Mouse (Mus musculus): ENCODE measurements around the gene Anapc2. TPM values are rescaled to one million over a fixed set of nuclear protein-coding genes. Genes with fewer than 3 reads are reported as not detected.

Gene Anapc2
- polyA plus RNA-seq, 1 experiment from 2014 or later, result 111 TPM

DNA sequence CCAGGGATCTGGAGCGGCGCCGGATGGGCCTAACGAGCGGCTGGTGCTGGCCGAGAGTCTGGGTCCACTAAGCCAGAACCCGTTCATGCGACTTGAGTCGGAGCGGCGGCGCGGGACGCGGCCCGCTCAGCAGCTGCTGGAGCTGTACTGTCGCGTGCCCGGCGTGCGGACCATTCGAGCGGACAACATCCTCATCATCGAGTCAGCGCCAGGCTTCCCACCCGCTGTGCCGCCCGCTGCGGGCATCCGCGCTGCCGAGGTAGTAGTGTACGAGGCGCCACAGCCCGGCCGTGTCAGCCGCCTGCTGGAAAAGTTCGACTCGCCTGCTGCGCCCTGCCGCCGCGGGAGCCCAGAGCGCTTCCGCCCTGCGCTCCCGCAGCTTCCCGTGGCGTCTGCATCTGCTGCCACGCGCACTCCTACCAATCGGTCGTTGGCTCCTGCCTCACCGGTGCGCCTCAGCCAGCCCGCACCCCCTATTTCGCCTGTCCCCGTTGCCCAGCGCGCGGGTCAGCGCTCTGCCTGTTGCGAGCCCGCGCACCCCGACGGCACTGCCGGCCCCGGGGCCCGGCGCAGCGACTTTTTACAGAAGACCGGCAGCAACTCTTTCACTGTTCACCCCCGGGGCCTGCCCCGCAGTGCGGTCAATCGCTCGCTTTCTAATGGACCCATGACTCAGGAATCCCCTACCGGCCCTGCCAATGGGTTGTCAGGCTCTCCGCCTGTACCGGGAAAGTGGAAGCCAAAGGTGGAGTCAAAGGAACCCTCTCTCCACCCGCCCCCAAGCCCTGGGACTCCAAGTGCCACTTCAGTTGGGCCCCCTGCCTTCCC is 9.3 kb upstream of the Anapc2 start:
- Histone ChIP-seq H3K4me3 (ENCODE audit: low read length) (peak overlapping the region; percentile 78), H3K4me1 (ENCODE audit: control insufficient read depth, insufficient read depth, low read length) (peaks cover 14% of the 10 kb centered on the region), H3K9me3 (ENCODE audit: control insufficient read depth, low read length) (no peaks in the 10 kb centered on the region), H3K27ac (ENCODE audit: low read depth, low read length) (no peak overlapping the region), H3K9ac (ENCODE audit: low read depth, low read length) (peak overlapping the region; percentile 66), H3K4me2 (replicated peaks; ENCODE audit: low read depth, low read length) (peak overlapping the region; percentile 99), H3K36me3 (ENCODE audit: control insufficient read depth, insufficient read depth, low read length) (no peaks in the 10 kb centered on the region), H3K27me3 (ENCODE audit: control insufficient read depth, insufficient read depth, low read length) (peaks cover 14% of the 10 kb centered on the region)
- peak; percentile 16 for ATAC-seq (ENCODE audit: low FRiP score, low TSS enrichment)
- WGBS, result under 1% methylated on average over 73 of the region's 82 CpGs

DNA sequence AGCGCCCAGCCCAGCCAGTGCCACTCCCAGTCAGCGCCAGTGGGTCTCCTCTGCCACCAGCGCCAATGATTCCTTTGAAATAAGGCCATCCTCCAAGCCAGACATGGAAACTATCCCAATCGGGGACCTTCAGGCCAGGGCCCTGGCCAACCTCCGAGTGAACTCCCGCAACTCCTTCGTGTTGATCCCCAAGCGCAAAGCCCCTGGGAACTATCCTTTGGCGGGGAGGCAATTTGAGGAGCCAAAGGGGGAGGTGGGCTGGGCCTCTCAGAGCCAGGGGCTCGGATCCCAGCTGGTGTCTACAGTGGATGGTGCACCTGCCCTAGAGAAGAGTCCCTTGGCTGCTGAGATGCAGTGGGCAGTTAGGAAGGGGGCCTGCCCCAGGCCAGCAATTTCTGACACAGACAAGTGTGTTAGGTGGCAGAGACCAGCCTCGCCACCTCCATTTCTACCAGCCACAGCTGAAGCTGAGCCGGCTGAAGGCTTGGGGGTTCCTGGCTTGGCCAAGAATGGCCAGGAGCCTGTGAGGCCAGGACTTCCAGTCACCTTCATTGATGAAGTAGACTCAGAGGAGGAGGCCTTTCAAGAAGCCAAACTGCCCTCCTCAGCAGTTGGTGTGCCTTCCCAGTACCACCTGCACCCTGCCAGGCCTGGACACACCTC is 8.5 kb upstream of the Anapc2 start:
- ATAC-seq (ENCODE audit: low FRiP score, low TSS enrichment), result no peak
- 19% methylated on average over 12 of the region's 12 CpGs for WGBS
- peak overlapping the region; percentile 99 for H3K4me2 ChIP-seq (replicated peaks; ENCODE audit: low read depth, low read length)
- peak overlapping the region; percentile 66 for H3K9ac ChIP-seq (ENCODE audit: low read depth, low read length)
- H3K36me3 ChIP-seq (ENCODE audit: control insufficient read depth, insufficient read depth, low read length), result peaks cover under 1% of the 10 kb centered on the region
- no peak overlapping the region for H3K27ac ChIP-seq (ENCODE audit: low read depth, low read length)
- peaks cover 14% of the 10 kb centered on the region for H3K27me3 ChIP-seq (ENCODE audit: control insufficient read depth, insufficient read depth, low read length)
- peak overlapping the region; percentile 78 for H3K4me3 ChIP-seq (ENCODE audit: low read length)
- peaks cover 14% of the 10 kb centered on the region for H3K4me1 ChIP-seq (ENCODE audit: control insufficient read depth, insufficient read depth, low read length)
- H3K9me3 ChIP-seq (ENCODE audit: control insufficient read depth, low read length), result no peaks in the 10 kb centered on the region

DNA sequence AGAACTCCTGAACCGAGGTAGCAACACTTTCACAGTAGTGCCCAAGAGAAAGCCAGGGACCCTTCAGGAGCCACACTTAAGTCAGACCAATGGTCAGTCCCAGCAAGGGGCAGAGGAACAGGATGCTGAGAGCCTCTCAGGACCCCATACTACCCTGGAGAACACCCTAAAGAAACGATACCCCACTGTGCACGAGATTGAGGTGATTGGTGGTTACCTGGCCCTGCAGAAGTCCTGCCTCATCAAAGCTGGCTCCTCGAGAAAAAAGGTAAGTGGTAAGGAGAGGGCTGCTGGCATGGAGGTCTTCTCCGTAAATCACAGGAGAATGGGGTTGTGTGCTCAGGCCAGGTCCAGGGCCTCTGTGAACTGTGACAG is 8.0 kb upstream of the Anapc2 start:
- no peaks in the 10 kb centered on the region for H3K9me3 ChIP-seq (ENCODE audit: control insufficient read depth, low read length)

DNA sequence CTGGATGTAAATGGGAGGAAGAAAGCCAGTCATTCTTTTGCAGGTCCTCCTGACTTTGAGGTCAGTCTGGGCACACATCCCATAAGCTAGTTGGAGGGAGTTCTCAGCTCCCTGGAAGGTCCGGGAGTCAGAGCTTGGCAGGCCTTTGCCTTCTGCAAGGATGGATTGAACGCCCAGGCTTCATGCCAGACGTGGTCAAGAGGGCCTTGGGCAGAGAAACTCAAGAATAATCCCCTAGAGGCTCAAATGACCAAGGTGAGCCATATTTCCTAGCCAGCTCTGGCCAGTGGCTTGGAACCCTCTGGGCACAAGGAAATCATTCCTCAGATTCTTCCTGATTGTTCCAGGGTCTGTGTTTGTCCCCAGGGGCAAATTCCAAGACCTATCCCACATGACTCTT is 7.4 kb upstream of the Anapc2 start:
- WGBS, result 70% methylated on average over 3 of the region's 3 CpGs
- peak overlapping the region; percentile 15; the same call in 1 of the 2 replicates for H3K4me2 ChIP-seq (replicated peaks; ENCODE audit: low read depth, low read length)
- H3K9me3 ChIP-seq (ENCODE audit: control insufficient read depth, low read length), result no peaks in the 10 kb centered on the region
- no peak overlapping the region for H3K27ac ChIP-seq (ENCODE audit: low read depth, low read length)
- peaks cover 12% of the 10 kb centered on the region for H3K36me3 ChIP-seq (ENCODE audit: control insufficient read depth, insufficient read depth, low read length)
- peaks cover 14% of the 10 kb centered on the region for H3K4me1 ChIP-seq (ENCODE audit: control insufficient read depth, insufficient read depth, low read length)
- H3K4me3 ChIP-seq (ENCODE audit: low read length), result no peak overlapping the region
- H3K27me3 ChIP-seq (ENCODE audit: control insufficient read depth, insufficient read depth, low read length), result peaks cover 14% of the 10 kb centered on the region
- ATAC-seq (ENCODE audit: low FRiP score, low TSS enrichment), result no peak
- H3K9ac ChIP-seq (ENCODE audit: low read depth, low read length), result no peak overlapping the region

More for the DNA sequence above, 8.0 kb upstream of the Anapc2 start:
- Histone ChIP-seq H3K4me1 (ENCODE audit: control insufficient read depth, insufficient read depth, low read length) (peaks cover 14% of the 10 kb centered on the region), H3K4me3 (ENCODE audit: low read length) (no peak overlapping the region; the same call in 1 of the 2 replicates), H3K4me2 (replicated peaks; ENCODE audit: low read depth, low read length) (peak overlapping the region; percentile 15; the same call in 1 of the 2 replicates), H3K36me3 (ENCODE audit: control insufficient read depth, insufficient read depth, low read length) (peaks cover 6% of the 10 kb centered on the region), H3K9ac (ENCODE audit: low read depth, low read length) (no peak overlapping the region; the same call in 1 of the 2 replicates), H3K27me3 (ENCODE audit: control insufficient read depth, insufficient read depth, low read length) (peaks cover 14% of the 10 kb centered on the region), H3K27ac (ENCODE audit: low read depth, low read length) (no peak overlapping the region)
- WGBS, result 81% methylated on average over 5 of the region's 5 CpGs
- no peak for ATAC-seq (ENCODE audit: low FRiP score, low TSS enrichment)

DNA sequence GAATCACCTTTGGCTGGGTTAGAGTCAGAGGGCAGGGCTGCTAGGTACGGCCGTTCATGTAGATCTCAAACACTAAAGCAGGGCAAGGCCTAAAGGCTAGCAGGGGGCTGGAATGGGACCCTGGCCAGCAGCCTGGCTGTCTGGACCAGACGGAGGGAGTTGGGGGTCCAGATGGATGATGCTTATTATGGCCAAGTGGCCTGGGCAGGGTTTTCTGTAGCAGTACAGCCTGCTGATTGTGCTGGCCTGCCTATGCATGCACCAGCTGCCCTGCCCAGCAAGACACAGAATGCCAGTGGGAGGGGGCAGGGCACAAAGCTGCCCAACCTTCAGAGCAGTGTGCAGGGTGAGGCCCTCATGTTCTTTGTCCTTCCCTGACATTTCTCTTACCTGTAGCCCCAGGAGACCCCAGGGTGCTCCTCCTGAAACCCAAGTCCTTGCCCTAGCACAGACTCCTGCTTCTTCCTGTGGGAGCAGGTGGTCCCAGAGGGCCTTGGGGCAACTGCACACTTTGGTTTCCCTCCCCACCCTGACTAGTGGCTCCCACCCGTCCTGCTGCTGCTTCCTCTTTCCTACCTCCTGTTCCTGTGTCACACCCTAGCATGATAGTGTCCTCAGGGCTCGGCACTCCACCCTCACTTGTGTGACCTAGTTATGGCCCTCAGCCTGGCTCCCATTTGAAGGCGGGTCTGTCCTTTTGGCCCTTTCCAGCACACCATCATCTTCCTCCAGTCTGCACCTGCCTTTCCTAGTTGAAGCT is 6.2 kb upstream of the Anapc2 start:
- no peak overlapping the region for H3K4me2 ChIP-seq (replicated peaks; ENCODE audit: low read depth, low read length)
- H3K27me3 ChIP-seq (ENCODE audit: control insufficient read depth, insufficient read depth, low read length), result peaks cover 14% of the 10 kb centered on the region
- no peak for ATAC-seq (ENCODE audit: low FRiP score, low TSS enrichment)
- peaks cover 18% of the 10 kb centered on the region for H3K4me1 ChIP-seq (ENCODE audit: control insufficient read depth, insufficient read depth, low read length)
- no peak overlapping the region for H3K27ac ChIP-seq (ENCODE audit: low read depth, low read length)
- 60% methylated on average over 6 of the region's 6 CpGs for whole genome bisulfite sequencing
- peaks cover 23% of the 10 kb centered on the region for H3K36me3 ChIP-seq (ENCODE audit: control insufficient read depth, insufficient read depth, low read length)
- H3K4me3 ChIP-seq (ENCODE audit: low read length), result no peak overlapping the region
- peak overlapping the region; percentile 24; the same call in 1 of the 2 replicates for H3K9ac ChIP-seq (ENCODE audit: low read depth, low read length)
- no peaks in the 10 kb centered on the region for H3K9me3 ChIP-seq (ENCODE audit: control insufficient read depth, low read length)

DNA sequence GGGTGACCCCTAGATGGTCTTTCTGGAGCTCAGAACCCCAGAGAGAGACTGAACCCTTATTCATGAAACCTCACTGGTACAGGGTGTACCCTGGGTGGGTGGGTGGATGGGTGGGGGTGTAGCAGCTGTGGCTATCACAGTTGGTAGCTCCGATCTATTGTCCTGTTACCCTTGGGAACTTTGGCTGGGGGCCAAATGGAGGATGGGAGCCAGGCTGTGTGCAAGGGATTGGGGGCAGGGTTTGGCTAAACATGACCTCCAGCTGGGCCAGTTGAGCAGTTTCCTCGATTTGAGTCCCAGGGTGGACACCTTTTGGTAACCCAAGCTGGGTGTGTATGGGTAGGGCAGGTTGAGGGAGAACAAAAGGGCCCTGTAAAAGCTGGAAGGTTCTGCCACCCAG is 5.6 kb upstream of the Anapc2 start:
- WGBS, result 28% methylated on average over 2 of the region's 2 CpGs
- Histone ChIP-seq H3K27me3 (ENCODE audit: control insufficient read depth, insufficient read depth, low read length) (peaks cover 14% of the 10 kb centered on the region), H3K27ac (ENCODE audit: low read depth, low read length) (no peak overlapping the region), H3K9me3 (ENCODE audit: control insufficient read depth, low read length) (no peaks in the 10 kb centered on the region), H3K9ac (ENCODE audit: low read depth, low read length) (peak overlapping the region; percentile 24; the same call in 1 of the 2 replicates), H3K4me3 (ENCODE audit: low read length) (no peak overlapping the region), H3K4me2 (replicated peaks; ENCODE audit: low read depth, low read length) (no peak overlapping the region), H3K4me1 (ENCODE audit: control insufficient read depth, insufficient read depth, low read length) (peaks cover 24% of the 10 kb centered on the region), H3K36me3 (ENCODE audit: control insufficient read depth, insufficient read depth, low read length) (peaks cover 24% of the 10 kb centered on the region)
- ATAC-seq (ENCODE audit: low FRiP score, low TSS enrichment), result no peak

DNA sequence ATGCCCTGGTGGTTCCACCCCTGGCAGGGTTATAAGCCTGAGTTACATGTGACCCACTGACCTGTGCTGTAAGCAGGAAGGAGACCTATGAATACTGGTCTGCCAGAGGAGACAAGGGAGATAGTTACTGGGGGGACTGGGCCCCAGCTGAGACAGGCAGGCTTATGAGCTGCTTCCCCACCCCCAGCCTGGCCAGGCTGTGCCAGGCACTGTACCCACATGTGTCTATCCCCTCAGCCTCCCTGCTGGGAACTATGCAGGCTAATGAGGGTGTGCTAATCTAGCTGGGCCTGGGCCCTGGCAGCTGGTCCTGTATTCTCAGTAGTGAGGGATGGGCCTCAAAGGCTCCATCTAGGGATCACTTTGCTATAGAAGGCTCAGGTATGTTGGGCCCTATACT is 5.0 kb upstream of the Anapc2 start:
- Histone ChIP-seq H3K4me1 (ENCODE audit: control insufficient read depth, insufficient read depth, low read length) (peaks cover 24% of the 10 kb centered on the region), H3K9ac (ENCODE audit: low read depth, low read length) (no peak overlapping the region), H3K4me2 (replicated peaks; ENCODE audit: low read depth, low read length) (no peak overlapping the region), H3K9me3 (ENCODE audit: control insufficient read depth, low read length) (no peaks in the 10 kb centered on the region), H3K27ac (ENCODE audit: low read depth, low read length) (no peak overlapping the region), H3K4me3 (ENCODE audit: low read length) (no peak overlapping the region), H3K36me3 (ENCODE audit: control insufficient read depth, insufficient read depth, low read length) (peaks cover 24% of the 10 kb centered on the region), H3K27me3 (ENCODE audit: control insufficient read depth, insufficient read depth, low read length) (peaks cover 14% of the 10 kb centered on the region)
- no peak for ATAC-seq (ENCODE audit: low FRiP score, low TSS enrichment)

DNA sequence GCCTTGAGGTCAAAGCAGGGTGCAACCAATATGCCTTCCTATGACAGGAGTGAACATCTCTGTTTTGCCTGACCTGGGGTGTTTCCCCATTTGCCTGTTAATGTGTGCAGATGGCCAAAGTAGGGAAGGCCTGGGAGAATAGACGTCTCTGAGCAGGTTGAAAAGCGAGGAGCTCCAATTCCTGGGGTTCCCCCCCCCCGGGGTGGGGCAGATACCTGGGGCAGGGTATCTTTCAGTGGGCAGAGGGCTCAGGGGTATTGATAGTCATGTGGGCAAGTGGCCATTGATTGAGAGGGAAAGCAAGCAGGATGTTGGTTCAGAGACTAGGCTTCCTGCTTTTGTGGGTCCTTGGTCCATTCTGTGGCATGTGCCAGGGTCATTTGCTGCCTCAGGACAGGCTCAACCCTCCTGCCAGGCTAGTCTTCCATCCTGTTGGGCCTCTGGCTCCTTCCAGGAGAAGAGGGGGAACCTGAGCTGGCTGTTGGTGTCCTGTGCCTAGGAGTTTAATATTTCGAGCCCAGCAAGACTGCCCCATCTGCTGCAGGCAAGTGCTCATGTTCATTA is 4.5 kb upstream of the Anapc2 start:
- no peak for ATAC-seq (ENCODE audit: low FRiP score, low TSS enrichment)
- Histone ChIP-seq H3K27ac (ENCODE audit: low read depth, low read length) (no peak overlapping the region), H3K4me1 (ENCODE audit: control insufficient read depth, insufficient read depth, low read length) (peaks cover 24% of the 10 kb centered on the region), H3K27me3 (ENCODE audit: control insufficient read depth, insufficient read depth, low read length) (peaks cover 14% of the 10 kb centered on the region), H3K4me2 (replicated peaks; ENCODE audit: low read depth, low read length) (no peak overlapping the region), H3K9me3 (ENCODE audit: control insufficient read depth, low read length) (no peaks in the 10 kb centered on the region), H3K36me3 (ENCODE audit: control insufficient read depth, insufficient read depth, low read length) (peaks cover 24% of the 10 kb centered on the region), H3K9ac (ENCODE audit: low read depth, low read length) (no peak overlapping the region), H3K4me3 (ENCODE audit: low read length) (no peak overlapping the region)
- WGBS, result 84% methylated on average over 4 of the region's 4 CpGs
